Mouse (Mus musculus): ENCODE measurements around the gene Olfml1. TPM values are rescaled to one million over a fixed set of nuclear protein-coding genes. Genes with fewer than 3 reads are reported as not detected.

Olfml1 gene
- polyA plus RNA-seq, 1 experiment from 2014 or later, result 3.1 TPM

DNA sequence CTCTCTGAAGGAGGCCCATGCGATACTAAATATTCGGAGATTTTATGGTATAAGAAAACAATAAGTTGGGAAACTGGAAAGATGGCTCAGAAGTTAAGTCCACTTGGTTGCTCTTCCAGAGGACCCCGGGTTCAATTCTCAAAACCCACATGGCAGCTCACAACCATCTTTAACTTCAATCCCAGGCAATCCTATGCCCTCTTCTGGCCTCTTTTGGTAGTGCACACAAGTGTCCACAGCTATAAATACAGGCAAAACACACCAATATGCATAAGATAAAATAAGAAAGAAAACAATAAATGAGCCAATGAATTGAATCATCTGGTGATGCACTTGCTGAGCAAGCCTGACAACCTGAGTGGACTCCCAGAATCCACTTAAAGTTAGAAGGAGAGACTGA, 11.3 kb upstream of the Olfml1 start:
- no peaks in the 10 kb centered on the region for H3K9me3 ChIP-seq (replicated peaks)
- WGBS, result 93% methylated on average over 3 of the region's 3 CpGs
- no peaks in the 10 kb centered on the region for H3K27me3 ChIP-seq (replicated peaks)
- no peaks in the 10 kb centered on the region for H3K4me1 ChIP-seq
- H3K4me2 ChIP-seq, result no peak overlapping the region
- H3K9ac ChIP-seq (replicated peaks), result no peak overlapping the region
- H3K36me3 ChIP-seq, result no peaks in the 10 kb centered on the region
- no peak for ATAC-seq (ENCODE audit: low FRiP score)
- H3K27ac ChIP-seq (replicated peaks), result no peak overlapping the region
- H3K4me3 ChIP-seq (replicated peaks), result no peak overlapping the region

DNA sequence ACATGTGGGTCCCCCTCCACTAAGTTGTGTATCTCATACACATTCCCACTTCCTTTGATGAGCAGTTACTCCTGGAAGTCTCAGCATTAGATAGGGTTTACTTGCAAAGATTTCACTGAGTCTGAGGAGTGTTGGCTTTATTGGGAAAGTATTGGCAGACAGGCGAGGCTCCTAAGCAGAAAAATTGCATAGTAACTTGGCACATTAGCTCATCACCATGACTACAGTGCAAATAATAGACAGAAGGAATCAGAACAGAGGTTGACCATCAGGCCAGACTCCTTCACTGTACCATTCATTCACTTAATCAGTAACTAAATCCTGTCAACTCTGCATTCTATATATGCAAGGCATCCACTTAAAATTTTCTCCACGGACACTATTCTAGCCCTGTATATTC, 6.6 kb upstream of the Olfml1 start:
- H3K9ac ChIP-seq (replicated peaks), result no peak overlapping the region
- H3K9me3 ChIP-seq (replicated peaks), result no peaks in the 10 kb centered on the region
- H3K27me3 ChIP-seq (replicated peaks), result no peaks in the 10 kb centered on the region
- no peak overlapping the region for H3K4me3 ChIP-seq (replicated peaks)
- H3K36me3 ChIP-seq, result no peaks in the 10 kb centered on the region
- H3K4me2 ChIP-seq, result no peak overlapping the region
- ATAC-seq (ENCODE audit: low FRiP score), result no peak
- H3K4me1 ChIP-seq, result no peaks in the 10 kb centered on the region; the same call in 1 of the 2 replicates
- WGBS, result 66% methylated on average over 2 of the region's 2 CpGs
- no peak overlapping the region for H3K27ac ChIP-seq (replicated peaks)

DNA sequence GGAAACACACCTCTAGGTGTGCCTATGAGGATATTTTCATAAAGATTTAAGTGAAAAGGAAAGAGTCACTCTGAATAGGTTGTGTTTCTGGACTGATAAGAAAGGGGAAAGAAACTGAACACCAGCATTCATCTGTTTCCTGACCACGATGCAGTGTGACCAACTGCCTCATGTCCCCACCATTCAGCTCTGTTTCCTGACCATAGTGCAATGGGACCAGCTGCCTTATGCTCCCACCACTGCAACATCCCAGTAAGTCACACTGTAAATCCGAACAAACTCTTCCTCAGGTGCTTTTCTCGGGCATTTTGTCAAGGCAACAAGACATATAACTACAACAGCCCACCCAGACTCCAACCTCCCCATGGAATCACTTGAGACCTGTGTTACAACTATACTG, 5.7 kb upstream of the Olfml1 start:
- no peaks in the 10 kb centered on the region for H3K27me3 ChIP-seq (replicated peaks)
- H3K9me3 ChIP-seq (replicated peaks), result no peaks in the 10 kb centered on the region
- no peak overlapping the region for H3K27ac ChIP-seq (replicated peaks)
- 86% methylated on average over 3 of the region's 3 CpGs for WGBS
- no peaks in the 10 kb centered on the region; the same call in 1 of the 2 replicates for H3K4me1 ChIP-seq
- H3K9ac ChIP-seq (replicated peaks), result no peak overlapping the region
- no peaks in the 10 kb centered on the region for H3K36me3 ChIP-seq
- H3K4me2 ChIP-seq, result no peak overlapping the region
- no peak overlapping the region for H3K4me3 ChIP-seq (replicated peaks)
- ATAC-seq (ENCODE audit: low FRiP score), result no peak

DNA sequence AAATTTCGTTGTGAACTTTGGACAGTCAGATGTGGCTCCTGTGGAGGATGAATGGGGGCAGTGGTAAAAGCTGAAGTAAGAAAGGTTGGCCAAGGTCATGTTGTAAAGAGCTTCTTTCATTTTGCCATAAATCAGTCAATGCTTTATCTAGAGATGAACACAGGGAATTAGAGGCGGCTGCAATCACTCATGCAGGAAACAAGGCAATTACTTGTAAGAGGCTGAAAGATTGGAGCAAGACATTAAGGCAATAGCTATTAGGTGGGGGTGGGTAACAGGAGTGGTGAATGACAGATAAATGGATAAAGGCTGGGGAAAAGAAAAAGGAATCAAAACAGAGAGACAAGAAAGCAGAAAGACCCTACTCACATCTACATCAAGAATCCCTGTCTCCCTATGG, 3.5 kb upstream of the Olfml1 start:
- no peak for ATAC-seq (ENCODE audit: low FRiP score)
- H3K4me2 ChIP-seq, result no peak overlapping the region
- no peak overlapping the region for H3K4me3 ChIP-seq (replicated peaks)
- no peaks in the 10 kb centered on the region for H3K36me3 ChIP-seq
- no peak overlapping the region for H3K27ac ChIP-seq (replicated peaks)
- H3K9me3 ChIP-seq (replicated peaks), result no peaks in the 10 kb centered on the region
- 11% methylated on average over 2 of the region's 2 CpGs for WGBS
- no peaks in the 10 kb centered on the region; the same call in 1 of the 2 replicates for H3K4me1 ChIP-seq
- no peaks in the 10 kb centered on the region for H3K27me3 ChIP-seq (replicated peaks)
- no peak overlapping the region for H3K9ac ChIP-seq (replicated peaks)

DNA sequence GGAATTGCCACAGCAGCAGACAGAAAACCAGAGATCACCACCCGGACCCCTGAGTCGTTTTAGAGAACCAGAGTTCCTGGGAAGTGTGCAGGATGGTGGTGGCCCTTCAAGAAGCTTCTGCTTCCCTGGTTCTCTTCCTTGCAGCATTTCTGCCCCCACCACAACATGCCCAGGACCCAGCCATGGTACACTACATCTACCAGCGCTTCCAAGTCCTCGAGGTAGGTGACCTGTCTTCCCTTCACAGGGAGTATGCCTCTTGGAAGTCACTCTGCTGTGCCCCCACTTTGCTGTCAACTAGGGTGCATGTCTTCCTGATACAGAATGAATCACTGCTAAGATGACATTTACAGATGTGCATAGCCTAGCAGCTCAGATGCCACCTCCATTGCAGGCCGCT, 428 bp downstream of the Olfml1 start:
- ATAC-seq (ENCODE audit: low FRiP score), result no peak
- Histone ChIP-seq H3K36me3 (no peaks in the 10 kb centered on the region), H3K27ac (replicated peaks) (no peak overlapping the region; the same call in 1 of the 2 replicates), H3K4me3 (replicated peaks) (peak overlapping the region; percentile 19), H3K9ac (replicated peaks) (no peak overlapping the region), H3K4me2 (peak overlapping the region; percentile 21; the same call in 1 of the 2 replicates), H3K4me1 (no peaks in the 10 kb centered on the region; the same call in 1 of the 2 replicates), H3K9me3 (replicated peaks) (no peaks in the 10 kb centered on the region), H3K27me3 (replicated peaks) (no peaks in the 10 kb centered on the region)
- WGBS, result 83% methylated on average over 5 of the region's 5 CpGs

DNA sequence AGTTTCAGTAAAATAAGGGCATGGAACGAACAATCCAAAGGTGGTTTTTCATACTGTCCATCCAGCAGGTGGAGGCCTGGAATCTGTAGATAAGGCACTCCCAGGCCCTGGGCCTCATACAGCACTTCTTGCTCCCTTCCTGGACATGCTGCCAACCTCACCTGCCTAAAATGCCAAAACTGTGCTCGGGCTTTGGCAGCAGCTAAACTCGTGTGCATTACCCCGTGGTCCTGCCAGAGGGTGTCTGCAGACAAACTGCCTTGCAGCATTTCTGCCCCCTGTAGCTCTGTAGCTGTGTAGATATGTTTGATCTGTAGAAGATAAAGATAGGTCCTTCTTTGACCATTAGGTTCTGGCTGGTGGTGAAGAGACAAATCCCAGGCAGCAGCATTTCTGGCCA, 1.7 kb downstream of the Olfml1 start:
- no peak overlapping the region for H3K27ac ChIP-seq (replicated peaks)
- no peak overlapping the region for H3K4me2 ChIP-seq
- H3K9ac ChIP-seq (replicated peaks), result no peak overlapping the region
- H3K4me1 ChIP-seq, result no peaks in the 10 kb centered on the region; the same call in 1 of the 2 replicates
- H3K9me3 ChIP-seq (replicated peaks), result no peaks in the 10 kb centered on the region
- no peaks in the 10 kb centered on the region for H3K36me3 ChIP-seq
- 74% methylated on average over 4 of the region's 4 CpGs for WGBS
- no peaks in the 10 kb centered on the region for H3K27me3 ChIP-seq (replicated peaks)
- H3K4me3 ChIP-seq (replicated peaks), result no peak overlapping the region
- ATAC-seq (ENCODE audit: low FRiP score), result no peak

DNA sequence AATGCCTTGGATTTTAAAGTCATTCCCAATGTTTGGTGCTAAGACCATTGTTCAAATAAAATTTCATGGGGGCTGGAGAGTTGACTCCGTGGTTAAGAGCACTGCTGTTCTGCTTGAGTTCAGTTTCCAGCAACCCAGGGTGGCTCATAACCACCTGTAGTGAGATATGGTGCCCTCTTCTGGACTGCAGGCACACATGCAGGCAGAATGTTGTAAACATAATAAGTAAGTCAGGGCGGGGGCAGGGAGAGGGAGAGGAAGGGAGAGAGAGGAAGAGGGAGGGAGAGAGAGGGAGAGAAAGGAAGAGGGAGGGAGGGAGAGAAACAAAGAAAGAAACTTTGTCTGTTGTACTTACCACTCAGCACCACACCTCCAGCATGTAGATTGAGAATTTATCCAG, 6.6 kb downstream of the Olfml1 start:
- H3K27ac ChIP-seq (replicated peaks), result no peak overlapping the region
- H3K4me2 ChIP-seq, result no peak overlapping the region
- H3K27me3 ChIP-seq (replicated peaks), result no peaks in the 10 kb centered on the region
- no peaks in the 10 kb centered on the region for H3K36me3 ChIP-seq
- no peaks in the 10 kb centered on the region for H3K4me1 ChIP-seq
- no peak overlapping the region for H3K9ac ChIP-seq (replicated peaks)
- WGBS, result 75% methylated on average over 2 of the region's 2 CpGs
- no peak for ATAC-seq (ENCODE audit: low FRiP score)
- H3K9me3 ChIP-seq (replicated peaks), result no peaks in the 10 kb centered on the region
- no peak overlapping the region for H3K4me3 ChIP-seq (replicated peaks)

DNA sequence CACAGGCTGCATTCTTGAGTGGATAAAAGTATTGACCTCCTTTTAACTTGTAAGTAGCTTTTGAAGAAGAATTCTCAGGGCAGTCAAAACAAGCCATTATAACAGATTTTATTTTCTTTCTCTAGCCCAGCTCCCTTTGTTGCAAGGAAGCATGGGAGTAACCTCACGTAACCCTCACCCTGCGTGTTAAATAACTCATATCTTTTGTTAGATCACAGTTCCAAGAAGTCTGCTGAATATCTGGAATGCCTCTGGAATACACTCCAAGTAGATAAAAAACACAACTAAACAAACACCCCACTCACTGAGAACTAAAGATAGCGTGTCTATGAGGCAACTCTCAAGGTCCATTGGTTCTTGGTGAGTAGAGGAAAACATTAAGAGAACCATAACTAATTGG, 7.0 kb downstream of the Olfml1 start:
- Histone ChIP-seq H3K4me2 (no peak overlapping the region), H3K27ac (replicated peaks) (no peak overlapping the region), H3K4me1 (no peaks in the 10 kb centered on the region), H3K27me3 (replicated peaks) (no peaks in the 10 kb centered on the region), H3K4me3 (replicated peaks) (no peak overlapping the region), H3K9ac (replicated peaks) (no peak overlapping the region), H3K36me3 (no peaks in the 10 kb centered on the region), H3K9me3 (replicated peaks) (no peaks in the 10 kb centered on the region)
- WGBS, result 76% methylated on average over 3 of the region's 3 CpGs
- ATAC-seq (ENCODE audit: low FRiP score), result no peak

DNA sequence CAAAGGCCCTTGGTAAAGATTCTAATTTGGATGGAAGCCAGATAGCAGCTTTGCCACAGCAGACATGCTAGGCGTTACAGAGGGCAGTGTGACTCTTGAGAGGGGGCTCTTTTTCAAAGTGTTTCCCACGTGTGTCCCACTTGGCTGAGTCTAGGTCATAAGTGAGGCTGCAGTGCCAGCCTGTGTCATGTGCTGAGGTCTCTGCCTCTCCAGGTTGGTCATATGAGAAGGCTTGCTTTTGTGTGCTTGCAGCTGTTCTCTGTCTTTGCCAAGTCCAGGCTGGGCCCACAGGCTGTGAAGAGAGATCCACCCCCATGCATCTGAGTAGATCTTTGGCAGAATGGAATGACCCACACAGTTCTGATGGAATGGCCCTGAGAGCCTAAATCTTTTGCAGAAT, 25.4 kb downstream of the Olfml1 start:
- WGBS, result 29% methylated on average over 2 of the region's 2 CpGs
- Histone ChIP-seq H3K9me3 (replicated peaks) (no peaks in the 10 kb centered on the region), H3K4me1 (peaks cover 14% of the 10 kb centered on the region), H3K27ac (replicated peaks) (no peak overlapping the region), H3K36me3 (no peaks in the 10 kb centered on the region), H3K27me3 (replicated peaks) (peaks cover 5% of the 10 kb centered on the region; the same call in 1 of the 2 replicates), H3K9ac (replicated peaks) (no peak overlapping the region), H3K4me2 (no peak overlapping the region), H3K4me3 (replicated peaks) (no peak overlapping the region)
- ATAC-seq (ENCODE audit: low FRiP score), result no peak

DNA sequence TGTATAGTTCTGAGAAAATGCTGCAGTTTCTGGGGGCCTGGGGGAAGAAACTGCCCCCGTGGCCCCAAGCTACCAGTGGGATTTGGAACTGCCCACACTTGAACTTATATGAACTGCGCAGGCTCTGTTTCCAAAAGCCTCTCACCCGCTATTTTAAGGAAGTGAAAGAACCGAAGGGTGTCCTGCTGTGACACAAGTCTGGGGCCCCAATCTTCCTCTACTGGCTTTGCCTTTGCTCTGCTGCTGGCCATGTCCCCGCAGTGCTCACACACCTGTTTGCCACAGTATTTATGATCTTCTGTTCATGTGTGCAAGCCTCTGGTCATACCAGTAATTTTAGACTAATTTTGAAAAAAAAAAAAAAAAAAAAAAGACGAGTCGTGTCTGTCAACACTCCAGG, 26.7 kb downstream of the Olfml1 start:
- Histone ChIP-seq H3K27ac (replicated peaks) (no peak overlapping the region), H3K9me3 (replicated peaks) (no peaks in the 10 kb centered on the region), H3K4me2 (peak overlapping the region; percentile 100), H3K4me3 (replicated peaks) (peak overlapping the region; percentile 62; the same call in 1 of the 2 replicates), H3K27me3 (replicated peaks) (peaks cover 5% of the 10 kb centered on the region; the same call in 1 of the 2 replicates), H3K36me3 (no peaks in the 10 kb centered on the region), H3K4me1 (peaks cover 14% of the 10 kb centered on the region), H3K9ac (replicated peaks) (no peak overlapping the region)
- WGBS, result 34% methylated on average over 7 of the region's 7 CpGs
- ATAC-seq (ENCODE audit: low FRiP score), result 0 out of 2 replicates have a peak, but pooled peaks have one; percentile 1

DNA sequence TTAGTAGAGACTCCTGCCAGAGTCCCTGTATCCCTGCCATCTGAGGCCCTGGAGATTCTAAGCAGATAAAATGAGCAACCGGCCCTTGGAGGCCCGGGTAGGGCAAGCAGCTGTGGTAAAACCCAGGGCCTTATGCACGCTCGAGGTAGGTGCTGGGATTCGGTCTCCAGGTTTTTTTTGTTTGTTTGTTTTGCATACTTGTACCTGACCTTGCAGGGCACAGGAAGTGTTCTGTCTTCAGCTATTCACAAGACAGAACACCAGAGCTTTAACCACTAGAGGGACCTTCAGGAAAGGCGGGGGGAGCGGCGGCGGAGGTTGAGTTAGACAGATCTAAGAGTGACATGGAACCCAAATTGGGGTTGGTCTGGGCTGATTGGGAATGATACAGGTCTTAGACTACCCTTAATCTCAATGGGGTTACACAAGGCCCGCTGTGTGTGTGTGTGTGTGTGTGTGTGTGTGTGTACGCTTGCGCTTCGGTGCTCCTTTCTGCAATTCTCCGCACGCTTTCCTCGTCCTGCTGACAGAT, 27.1 kb downstream of the Olfml1 start:
- Histone ChIP-seq H3K4me2 (peak overlapping the region; percentile 100), H3K27ac (replicated peaks) (no peak overlapping the region), H3K9me3 (replicated peaks) (no peaks in the 10 kb centered on the region), H3K36me3 (no peaks in the 10 kb centered on the region), H3K9ac (replicated peaks) (peak overlapping the region; percentile 54), H3K4me1 (peaks cover 14% of the 10 kb centered on the region), H3K4me3 (replicated peaks) (peak overlapping the region; percentile 62), H3K27me3 (replicated peaks) (peaks cover 5% of the 10 kb centered on the region; the same call in 1 of the 2 replicates)
- ATAC-seq (ENCODE audit: low FRiP score), result peak; percentile 89
- 2% methylated on average over 16 of the region's 16 CpGs for WGBS

DNA sequence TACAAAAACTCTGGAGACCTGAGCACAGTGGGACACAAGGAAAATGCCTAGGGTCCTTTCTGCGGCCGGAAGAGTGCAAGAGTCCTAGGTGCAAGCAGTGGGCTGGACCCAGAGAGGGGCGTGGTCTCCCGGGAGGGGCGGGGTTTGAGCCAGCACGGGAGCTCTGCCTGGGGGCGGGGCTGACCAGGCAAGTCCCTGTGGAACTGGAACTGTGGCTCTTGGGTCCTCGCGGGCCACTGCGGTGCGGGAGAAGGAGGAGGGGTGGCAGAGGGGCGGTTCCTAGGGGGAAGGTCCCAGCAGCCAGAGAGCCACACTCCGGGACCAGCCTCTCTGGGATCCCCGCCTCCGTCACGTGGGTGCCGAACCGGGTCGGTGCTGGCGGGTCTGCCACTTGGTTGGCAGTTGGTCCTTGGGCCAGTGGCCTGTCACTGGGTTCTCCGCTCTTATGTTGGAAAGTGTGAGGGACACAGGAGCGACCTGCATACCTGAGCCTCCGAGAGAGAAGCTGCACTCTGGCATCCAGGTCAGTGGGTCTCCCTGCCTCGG, 27.7 kb downstream of the Olfml1 start, which contains the start of gene Ppfibp2:
Ppfibp2 (plus strand) TSS at position 351 of the 546 bp plus-strand sequence.
- Histone ChIP-seq H3K4me1 (peaks cover 14% of the 10 kb centered on the region), H3K4me3 (replicated peaks) (peak within 1 kb of the TSS; percentile 62), H3K27me3 (replicated peaks) (peaks cover 5% of the 10 kb centered on the region; the same call in 1 of the 2 replicates), H3K4me2 (peak within 1 kb of the TSS; percentile 100), H3K9ac (replicated peaks) (peak within 1 kb of the TSS; percentile 54), H3K27ac (replicated peaks) (no peak within 1 kb of the TSS), H3K9me3 (replicated peaks) (no peaks in the 10 kb centered on the region), H3K36me3 (no peaks in the 10 kb centered on the region)
- ATAC-seq (ENCODE audit: low FRiP score), result peak; percentile 94
- WGBS, result 1% methylated on average over 24 of the region's 24 CpGs
